Mouse (Mus musculus): ENCODE measurements around the gene Thpo. TPM values are rescaled to one million over a fixed set of nuclear protein-coding genes. Genes with fewer than 3 reads are reported as not detected.

Gene Thpo
- polyA plus RNA-seq, 1 experiment from 2014 or later = 1.5 TPM

- no peak overlapping the region for H3K4me3 ChIP-seq (replicated peaks; ENCODE audit: low read length)
- H3K9ac ChIP-seq (replicated peaks; ENCODE audit: low read depth, low read length) = no peak overlapping the region
- H3K27me3 ChIP-seq (replicated peaks; ENCODE audit: control insufficient read depth, insufficient read depth, low read length) = no peaks in the 10 kb centered on the region
- H3K36me3 ChIP-seq (ENCODE audit: control insufficient read depth, insufficient read depth) = peaks cover 11% of the 10 kb centered on the region; the same call in 1 of the 2 replicates
- no peaks in the 10 kb centered on the region for H3K9me3 ChIP-seq (ENCODE audit: control insufficient read depth, low read length)
- peak; percentile 41 for ATAC-seq
- WGBS = 3% methylated on average over 8 of the region's 8 CpGs
- no peak overlapping the region for H3K27ac ChIP-seq (ENCODE audit: low read length)
- H3K4me1 ChIP-seq (replicated peaks; ENCODE audit: control insufficient read depth, insufficient read depth, low read length) = peaks cover 10% of the 10 kb centered on the region
- H3K4me2 ChIP-seq (ENCODE audit: low read length) = no peak overlapping the region
Measured at GRCm38 (mm10) chr16:20702522-20702893, 31.8 kb downstream of the Thpo start.

- peak; percentile 5 for ATAC-seq
- Histone ChIP-seq H3K36me3 (ENCODE audit: control insufficient read depth, insufficient read depth) (peaks cover 9% of the 10 kb centered on the region; the same call in 1 of the 2 replicates), H3K4me3 (replicated peaks; ENCODE audit: low read length) (no peak overlapping the region), H3K4me2 (ENCODE audit: low read length) (no peak overlapping the region), H3K27me3 (replicated peaks; ENCODE audit: control insufficient read depth, insufficient read depth, low read length) (no peaks in the 10 kb centered on the region), H3K27ac (ENCODE audit: low read length) (no peak overlapping the region), H3K9ac (replicated peaks; ENCODE audit: low read depth, low read length) (peak overlapping the region; percentile 13; the same call in 1 of the 2 replicates), H3K9me3 (ENCODE audit: control insufficient read depth, low read length) (no peaks in the 10 kb centered on the region), H3K4me1 (replicated peaks; ENCODE audit: control insufficient read depth, insufficient read depth, low read length) (peaks cover 10% of the 10 kb centered on the region)
- WGBS = 12% methylated on average over 11 of the region's 12 CpGs
Measured at GRCm38 (mm10) chr16:20701729-20702521, 32.4 kb downstream of the Thpo start.

DNA sequence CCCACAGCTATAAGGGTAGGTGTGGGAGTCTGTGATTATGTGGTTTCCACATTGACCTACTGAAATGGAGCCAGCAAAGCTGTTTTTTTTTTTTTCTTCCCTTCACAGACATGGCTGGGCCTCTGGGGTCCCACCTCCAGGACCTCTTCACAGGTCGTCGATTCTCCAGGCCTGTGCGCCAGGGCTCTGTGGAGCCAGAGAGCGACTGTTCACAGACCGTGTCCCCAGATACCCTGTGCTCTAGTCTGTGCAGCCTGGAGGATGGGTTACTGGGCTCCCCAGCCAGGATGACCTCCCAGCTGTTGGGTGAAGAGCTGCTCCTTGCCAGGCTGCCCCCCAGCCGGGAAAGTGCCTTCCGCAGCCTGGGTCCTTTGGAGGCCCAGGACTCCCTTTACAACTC, 33.0 kb downstream of the Thpo start:
- Histone ChIP-seq H3K4me2 (ENCODE audit: low read length) (no peak overlapping the region), H3K4me1 (replicated peaks; ENCODE audit: control insufficient read depth, insufficient read depth, low read length) (peaks cover 14% of the 10 kb centered on the region), H3K27ac (ENCODE audit: low read length) (no peak overlapping the region), H3K9me3 (ENCODE audit: control insufficient read depth, low read length) (no peaks in the 10 kb centered on the region), H3K27me3 (replicated peaks; ENCODE audit: control insufficient read depth, insufficient read depth, low read length) (no peaks in the 10 kb centered on the region), H3K36me3 (ENCODE audit: control insufficient read depth, insufficient read depth) (peaks cover 9% of the 10 kb centered on the region; the same call in 1 of the 2 replicates), H3K4me3 (replicated peaks; ENCODE audit: low read length) (no peak overlapping the region), H3K9ac (replicated peaks; ENCODE audit: low read depth, low read length) (no peak overlapping the region)
- WGBS = 48% methylated on average over 7 of the region's 7 CpGs
- no peak; the same call in 1 of the 2 replicates for ATAC-seq

GRCm38 (mm10) chr16:20700036-20700435, 34.3 kb downstream of the Thpo start:
- Histone ChIP-seq H3K27me3 (replicated peaks; ENCODE audit: control insufficient read depth, insufficient read depth, low read length) (no peaks in the 10 kb centered on the region), H3K9ac (replicated peaks; ENCODE audit: low read depth, low read length) (no peak overlapping the region), H3K4me2 (ENCODE audit: low read length) (no peak overlapping the region), H3K36me3 (ENCODE audit: control insufficient read depth, insufficient read depth) (peaks cover 9% of the 10 kb centered on the region; the same call in 1 of the 2 replicates), H3K4me1 (replicated peaks; ENCODE audit: control insufficient read depth, insufficient read depth, low read length) (peaks cover 24% of the 10 kb centered on the region), H3K9me3 (ENCODE audit: control insufficient read depth, low read length) (no peaks in the 10 kb centered on the region), H3K27ac (ENCODE audit: low read length) (no peak overlapping the region), H3K4me3 (replicated peaks; ENCODE audit: low read length) (no peak overlapping the region)
- WGBS = 37% methylated on average over 5 of the region's 5 CpGs
- ATAC-seq = no peak

DNA sequence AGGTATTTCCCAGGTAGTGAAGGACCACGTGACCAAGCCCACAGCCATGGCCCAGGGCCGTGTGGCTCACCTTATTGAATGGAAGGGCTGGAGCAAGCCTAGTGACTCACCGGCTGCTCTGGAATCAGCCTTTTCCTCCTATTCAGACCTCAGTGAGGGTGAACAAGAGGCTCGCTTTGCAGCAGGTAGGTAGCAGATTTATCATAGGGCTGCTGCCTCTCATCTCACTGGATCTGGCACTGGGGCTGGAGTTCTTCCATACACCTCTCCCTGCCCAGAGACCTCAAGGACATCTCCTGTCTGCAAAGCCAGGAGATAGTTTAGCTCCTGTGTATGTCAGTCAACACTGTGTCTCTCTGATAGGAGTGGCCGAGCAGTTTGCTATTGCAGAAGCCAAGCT, 35.0 kb downstream of the Thpo start:
- Histone ChIP-seq H3K9ac (replicated peaks; ENCODE audit: low read depth, low read length) (no peak overlapping the region), H3K9me3 (ENCODE audit: control insufficient read depth, low read length) (no peaks in the 10 kb centered on the region), H3K27ac (ENCODE audit: low read length) (no peak overlapping the region), H3K27me3 (replicated peaks; ENCODE audit: control insufficient read depth, insufficient read depth, low read length) (no peaks in the 10 kb centered on the region), H3K36me3 (ENCODE audit: control insufficient read depth, insufficient read depth) (peaks cover 9% of the 10 kb centered on the region; the same call in 1 of the 2 replicates), H3K4me3 (replicated peaks; ENCODE audit: low read length) (no peak overlapping the region), H3K4me2 (ENCODE audit: low read length) (no peak overlapping the region), H3K4me1 (replicated peaks; ENCODE audit: control insufficient read depth, insufficient read depth, low read length) (peaks cover 32% of the 10 kb centered on the region)
- ATAC-seq = no peak
- whole genome bisulfite sequencing = 83% methylated on average over 5 of the region's 5 CpGs

- H3K36me3 ChIP-seq (ENCODE audit: control insufficient read depth, insufficient read depth) = peaks cover 13% of the 10 kb centered on the region
- H3K27ac ChIP-seq (ENCODE audit: low read length) = peak overlapping the region; percentile 86
- WGBS = under 1% methylated on average over 46 of the region's 46 CpGs
- H3K9ac ChIP-seq (replicated peaks; ENCODE audit: low read depth, low read length) = peak overlapping the region; percentile 70
- H3K4me2 ChIP-seq (ENCODE audit: low read length) = peak overlapping the region; percentile 79
- H3K4me1 ChIP-seq (replicated peaks; ENCODE audit: control insufficient read depth, insufficient read depth, low read length) = peaks cover 33% of the 10 kb centered on the region
- no peaks in the 10 kb centered on the region for H3K27me3 ChIP-seq (replicated peaks; ENCODE audit: control insufficient read depth, insufficient read depth, low read length)
- peak; percentile 77 for ATAC-seq
- peak overlapping the region; percentile 50 for H3K4me3 ChIP-seq (replicated peaks; ENCODE audit: low read length)
- H3K9me3 ChIP-seq (ENCODE audit: control insufficient read depth, low read length) = no peaks in the 10 kb centered on the region
Measured at GRCm38 (mm10) chr16:20695622-20696323, 38.5 kb downstream of the Thpo start.

DNA sequence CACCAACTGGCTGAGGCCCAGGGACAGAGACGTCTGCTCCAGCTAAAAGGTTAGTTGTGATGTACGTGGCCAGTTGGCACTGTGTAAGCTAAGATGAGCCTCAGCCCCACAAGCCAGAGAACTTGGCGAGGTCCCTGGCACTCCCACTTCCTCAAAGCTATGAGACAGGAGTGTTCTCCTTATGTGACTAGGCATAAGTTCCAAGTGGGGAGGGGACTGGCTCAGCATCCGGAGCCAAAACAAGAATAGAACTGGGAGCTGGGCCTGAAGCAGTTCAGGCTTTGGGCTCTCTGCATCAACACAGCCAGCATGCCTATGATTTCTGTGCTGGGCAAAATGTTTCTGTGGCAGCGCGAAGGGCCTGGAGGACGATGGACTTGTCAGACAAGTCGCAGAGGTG, 39.5 kb downstream of the Thpo start:
- Histone ChIP-seq H3K27me3 (replicated peaks; ENCODE audit: control insufficient read depth, insufficient read depth, low read length) (no peaks in the 10 kb centered on the region), H3K9ac (replicated peaks; ENCODE audit: low read depth, low read length) (0 out of 2 replicates have a peak overlapping the region, but pooled peaks have one; percentile 4), H3K4me3 (replicated peaks; ENCODE audit: low read length) (peak overlapping the region; percentile 50), H3K36me3 (ENCODE audit: control insufficient read depth, insufficient read depth) (peaks cover 21% of the 10 kb centered on the region), H3K4me2 (ENCODE audit: low read length) (peak overlapping the region; percentile 79), H3K4me1 (replicated peaks; ENCODE audit: control insufficient read depth, insufficient read depth, low read length) (peaks cover 33% of the 10 kb centered on the region), H3K27ac (ENCODE audit: low read length) (peak overlapping the region; percentile 86), H3K9me3 (ENCODE audit: control insufficient read depth, low read length) (no peaks in the 10 kb centered on the region)
- ATAC-seq = no peak
- WGBS = 57% methylated on average over 8 of the region's 8 CpGs

DNA sequence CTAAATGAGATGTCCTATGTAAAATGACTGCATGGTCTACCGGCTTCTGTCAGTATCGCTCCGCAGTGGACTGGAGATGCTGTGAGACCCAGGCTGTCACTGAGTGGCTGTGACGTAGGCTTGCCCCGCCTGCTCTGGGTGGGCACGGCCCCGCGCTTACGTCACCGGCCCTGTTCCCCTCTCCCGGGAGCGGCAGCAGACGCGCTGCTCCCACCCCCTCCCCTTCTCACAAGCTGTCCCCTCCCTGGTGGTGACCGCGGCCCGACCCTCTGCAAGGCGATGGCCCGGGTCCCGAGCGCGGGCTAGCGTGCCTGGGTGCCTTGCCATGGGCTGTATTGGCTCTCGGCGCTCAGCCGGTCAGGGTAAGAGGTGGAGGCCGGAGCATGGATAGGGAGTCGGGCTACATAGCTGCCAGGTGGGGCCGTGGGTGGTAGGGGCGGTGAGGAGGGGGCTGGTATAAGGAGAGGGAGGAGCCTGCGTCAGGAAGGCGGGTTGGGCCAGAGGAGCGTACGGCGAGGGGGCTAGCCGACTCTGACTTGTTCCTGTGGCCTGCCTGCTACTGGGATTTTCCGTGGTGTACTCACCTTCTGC, 41.1 kb downstream of the Thpo start, which contains the start of gene Fam131a:
Fam131a (plus strand) TSS at position 131 of the 591 bp plus-strand sequence.
- Histone ChIP-seq H3K4me1 (replicated peaks; ENCODE audit: control insufficient read depth, insufficient read depth, low read length) (peaks cover 33% of the 10 kb centered on the region), H3K4me2 (ENCODE audit: low read length) (peak within 1 kb of the TSS; percentile 82), H3K9ac (replicated peaks; ENCODE audit: low read depth, low read length) (peak within 1 kb of the TSS; percentile 92), H3K36me3 (ENCODE audit: control insufficient read depth, insufficient read depth) (peaks cover 29% of the 10 kb centered on the region), H3K27me3 (replicated peaks; ENCODE audit: control insufficient read depth, insufficient read depth, low read length) (no peaks in the 10 kb centered on the region), H3K9me3 (ENCODE audit: control insufficient read depth, low read length) (no peaks in the 10 kb centered on the region), H3K4me3 (replicated peaks; ENCODE audit: low read length) (peak within 1 kb of the TSS; percentile 79), H3K27ac (ENCODE audit: low read length) (peak within 1 kb of the TSS; percentile 97)
- under 1% methylated on average over 37 of the region's 37 CpGs for WGBS
- peak; percentile 94 for ATAC-seq
